Mouse (Mus musculus): ENCODE data around the gene Lep.

Lep gene

GRCm38 (mm10) chr6:29033981-29034646 lies 25.9 kb upstream of the Lep start:
- in situ Hi-C loops (cut with MboI; ENCODE audit: low pct_unique_long_range_greater_than_20kb in 1 of 2, low sequenced_read_pairs in 2 of 2, unreplicated experiment in 1 of 2) = no loop called here

- in situ Hi-C loops (cut with MboI; ENCODE audit: low pct_unique_long_range_greater_than_20kb in 1 of 2, low sequenced_read_pairs in 2 of 2, unreplicated experiment in 1 of 2) = no loop called here
Measured at GRCm38 (mm10) chr6:29036698-29037097, 23.3 kb upstream of the Lep start.

GRCm38 (mm10) chr6:29040266-29040665 lies 19.8 kb upstream of the Lep start:
- in situ Hi-C loops (cut with MboI; ENCODE audit: low pct_unique_long_range_greater_than_20kb in 1 of 2, low sequenced_read_pairs in 2 of 2, unreplicated experiment in 1 of 2) = no loop called here

- in situ Hi-C loops (cut with MboI; ENCODE audit: low pct_unique_long_range_greater_than_20kb in 1 of 2, low sequenced_read_pairs in 2 of 2, unreplicated experiment in 1 of 2) = no loop called here
Measured at GRCm38 (mm10) chr6:29044029-29044428, 16.0 kb upstream of the Lep start.

- in situ Hi-C loops (cut with MboI; ENCODE audit: low pct_unique_long_range_greater_than_20kb in 1 of 2, low sequenced_read_pairs in 2 of 2, unreplicated experiment in 1 of 2) = no loop called here
Measured at GRCm38 (mm10) chr6:29049926-29050325, 10.1 kb upstream of the Lep start.

GRCm38 (mm10) chr6:29052188-29052587 lies 7.8 kb upstream of the Lep start:
- in situ Hi-C loops (cut with MboI; ENCODE audit: low pct_unique_long_range_greater_than_20kb in 1 of 2, low sequenced_read_pairs in 2 of 2, unreplicated experiment in 1 of 2) = no loop called here

GRCm38 (mm10) chr6:29053181-29053580 lies 6.8 kb upstream of the Lep start:
- in situ Hi-C loops (cut with MboI; ENCODE audit: low pct_unique_long_range_greater_than_20kb in 1 of 2, low sequenced_read_pairs in 2 of 2, unreplicated experiment in 1 of 2) = no loop called here

- in situ Hi-C loops (cut with MboI; ENCODE audit: low pct_unique_long_range_greater_than_20kb in 1 of 2, low sequenced_read_pairs in 2 of 2, unreplicated experiment in 1 of 2) = no loop called here
Measured at GRCm38 (mm10) chr6:29056377-29056776, 3.6 kb upstream of the Lep start.

- in situ Hi-C loops (cut with MboI; ENCODE audit: low pct_unique_long_range_greater_than_20kb in 1 of 2, low sequenced_read_pairs in 2 of 2, unreplicated experiment in 1 of 2) = no loop called here
Measured at GRCm38 (mm10) chr6:29066389-29066790, 6.4 kb downstream of the Lep start.

GRCm38 (mm10) chr6:29072258-29072657 lies 12.2 kb downstream of the Lep start:
- in situ Hi-C loops (cut with MboI; ENCODE audit: low pct_unique_long_range_greater_than_20kb in 1 of 2, low sequenced_read_pairs in 2 of 2, unreplicated experiment in 1 of 2) = no loop called here

GRCm38 (mm10) chr6:29073462-29074132 lies 13.6 kb downstream of the Lep start:
- in situ Hi-C loops (cut with MboI; ENCODE audit: low pct_unique_long_range_greater_than_20kb in 1 of 2, low sequenced_read_pairs in 2 of 2, unreplicated experiment in 1 of 2) = no loop called here

GRCm38 (mm10) chr6:29074133-29074469 lies 14.1 kb downstream of the Lep start:
- in situ Hi-C loops (cut with MboI; ENCODE audit: low pct_unique_long_range_greater_than_20kb in 1 of 2, low sequenced_read_pairs in 2 of 2, unreplicated experiment in 1 of 2) = no loop called here

- in situ Hi-C loops (cut with MboI; ENCODE audit: low pct_unique_long_range_greater_than_20kb in 1 of 2, low sequenced_read_pairs in 2 of 2, unreplicated experiment in 1 of 2) = no loop called here
Measured at GRCm38 (mm10) chr6:29079291-29079690, 19.3 kb downstream of the Lep start.

GRCm38 (mm10) chr6:29081826-29082363 lies 21.9 kb downstream of the Lep start:
- in situ Hi-C loops (cut with MboI; ENCODE audit: low pct_unique_long_range_greater_than_20kb in 1 of 2, low sequenced_read_pairs in 2 of 2, unreplicated experiment in 1 of 2) = no loop called here

GRCm38 (mm10) chr6:29082776-29083354 lies 22.8 kb downstream of the Lep start:
- in situ Hi-C loops (cut with MboI; ENCODE audit: low pct_unique_long_range_greater_than_20kb in 1 of 2, low sequenced_read_pairs in 2 of 2, unreplicated experiment in 1 of 2) = no loop called here

- in situ Hi-C loops (cut with MboI; ENCODE audit: low pct_unique_long_range_greater_than_20kb in 1 of 2, low sequenced_read_pairs in 2 of 2, unreplicated experiment in 1 of 2) = no loop called here
Measured at GRCm38 (mm10) chr6:29084401-29084800, 24.4 kb downstream of the Lep start.

- in situ Hi-C loops (cut with MboI; ENCODE audit: low pct_unique_long_range_greater_than_20kb in 1 of 2, low sequenced_read_pairs in 2 of 2, unreplicated experiment in 1 of 2) = no loop called here
Measured at GRCm38 (mm10) chr6:29087921-29088709, 28.1 kb downstream of the Lep start.

- in situ Hi-C loops (cut with MboI; ENCODE audit: low pct_unique_long_range_greater_than_20kb in 1 of 2, low sequenced_read_pairs in 2 of 2, unreplicated experiment in 1 of 2) = no loop called here
Measured at GRCm38 (mm10) chr6:29092234-29092633, 32.2 kb downstream of the Lep start.

GRCm38 (mm10) chr6:29092904-29093303 lies 32.9 kb downstream of the Lep start:
- in situ Hi-C loops (cut with MboI; ENCODE audit: low pct_unique_long_range_greater_than_20kb in 1 of 2, low sequenced_read_pairs in 2 of 2, unreplicated experiment in 1 of 2) = no loop called here
